Mouse (Mus musculus): ENCODE measurements around the gene Adgrl1. TPM values are rescaled to one million over a fixed set of nuclear protein-coding genes. Genes with fewer than 3 reads are reported as not detected.

Adgrl1 gene
- polyA plus RNA-seq, 1 experiment from 2014 or later: 12.0 TPM

- DNase-seq (ENCODE audit: low spot score): no peak
- WGBS: 2% methylated on average over 5 of the region's 5 CpGs
- peaks cover 49% of the 10 kb centered on the region for H3K27me3 ChIP-seq (ENCODE audit: insufficient read depth, poor library complexity, severe bottlenecking)
- peaks cover 15% of the 10 kb centered on the region for H3K4me1 ChIP-seq
- no peaks in the 10 kb centered on the region for H3K9me3 ChIP-seq
- H3K4me3 ChIP-seq: no peak overlapping the region
- no peaks in the 10 kb centered on the region for H3K36me3 ChIP-seq
- H3K27ac ChIP-seq: no peak overlapping the region
Observed at GRCm38 (mm10) chr8:83893915-83894314, 6.0 kb upstream of the Adgrl1 start.

GRCm38 (mm10) chr8:83895894-83896293, 4.0 kb upstream of the Adgrl1 start:
- H3K36me3 ChIP-seq: no peaks in the 10 kb centered on the region
- no peaks in the 10 kb centered on the region for H3K9me3 ChIP-seq
- peaks cover 15% of the 10 kb centered on the region for H3K4me1 ChIP-seq
- peaks cover 49% of the 10 kb centered on the region for H3K27me3 ChIP-seq (ENCODE audit: insufficient read depth, poor library complexity, severe bottlenecking)
- no peak overlapping the region for H3K27ac ChIP-seq
- no peak overlapping the region for H3K4me3 ChIP-seq
- no peak for DNase-seq (ENCODE audit: low spot score)
- WGBS: 2% methylated on average over 5 of the region's 5 CpGs

DNA sequence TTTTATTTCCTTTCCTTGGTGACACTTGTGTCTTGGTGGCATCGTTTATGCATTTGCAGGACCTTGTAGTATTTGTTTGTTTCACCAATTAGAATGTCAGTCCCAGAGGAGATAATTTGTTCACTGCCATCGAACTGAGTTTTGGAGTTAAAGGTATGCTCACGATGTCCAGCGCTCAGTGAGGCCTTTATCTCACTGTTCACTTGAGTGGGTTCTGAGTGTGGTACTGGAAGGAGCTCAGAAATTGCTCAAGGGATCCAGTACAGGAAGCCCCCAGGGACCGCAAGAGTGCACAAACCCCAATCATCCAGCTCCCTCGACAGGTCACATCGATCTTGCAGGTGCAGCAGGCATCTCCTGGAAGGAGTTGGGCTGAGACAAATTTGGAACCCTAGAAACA, 3.4 kb upstream of the Adgrl1 start:
- Histone ChIP-seq H3K4me1 (peaks cover 21% of the 10 kb centered on the region), H3K27ac (no peak overlapping the region), H3K9me3 (no peaks in the 10 kb centered on the region), H3K36me3 (no peaks in the 10 kb centered on the region), H3K27me3 (ENCODE audit: insufficient read depth, poor library complexity, severe bottlenecking) (peaks cover 49% of the 10 kb centered on the region), H3K4me3 (no peak overlapping the region)
- DNase-seq (ENCODE audit: low spot score): no peak
- WGBS: 72% methylated on average over 7 of the region's 7 CpGs

- H3K27me3 ChIP-seq (ENCODE audit: insufficient read depth, poor library complexity, severe bottlenecking): peaks cover 49% of the 10 kb centered on the region; the same call in 1 of the 2 replicates
- H3K9me3 ChIP-seq: no peaks in the 10 kb centered on the region
- H3K27ac ChIP-seq: 0 out of 2 replicates have a peak overlapping the region, but pooled peaks have one; percentile 6
- no peaks in the 10 kb centered on the region for H3K36me3 ChIP-seq
- 3% methylated on average over 26 of the region's 26 CpGs for WGBS
- peak overlapping the region; percentile 48 for H3K4me3 ChIP-seq
- DNase-seq (ENCODE audit: low spot score): no peak
- peaks cover 28% of the 10 kb centered on the region for H3K4me1 ChIP-seq
Observed at GRCm38 (mm10) chr8:83897211-83897610, 2.7 kb upstream of the Adgrl1 start.

DNA sequence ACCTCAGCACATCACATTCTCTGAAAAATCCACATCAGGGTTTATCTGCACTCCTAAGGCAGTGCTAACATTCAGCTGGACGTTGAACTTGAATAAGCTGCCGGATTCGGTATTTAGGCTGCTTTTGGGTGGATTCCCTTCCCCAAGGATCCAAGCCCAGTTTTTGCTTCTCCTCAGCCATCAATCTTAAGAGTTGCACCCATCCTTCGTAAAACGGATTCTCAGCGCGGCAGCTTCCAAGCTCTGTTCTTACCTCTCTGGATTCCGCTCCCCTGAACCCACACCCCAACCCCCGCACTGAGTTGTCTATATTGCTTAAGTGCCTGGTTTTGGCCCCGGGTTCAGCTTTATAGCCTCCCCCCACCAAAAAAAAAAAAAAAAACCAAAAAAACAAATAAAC, 1.4 kb upstream of the Adgrl1 start:
- no peaks in the 10 kb centered on the region for H3K9me3 ChIP-seq
- DNase-seq (ENCODE audit: low spot score): no peak
- H3K27ac ChIP-seq: peak overlapping the region; percentile 93; the same call in 1 of the 2 replicates
- no peaks in the 10 kb centered on the region for H3K36me3 ChIP-seq
- H3K4me3 ChIP-seq: peak overlapping the region; percentile 90
- peaks cover 41% of the 10 kb centered on the region for H3K4me1 ChIP-seq
- WGBS: 11% methylated on average over 10 of the region's 10 CpGs
- H3K27me3 ChIP-seq (ENCODE audit: insufficient read depth, poor library complexity, severe bottlenecking): peaks cover 38% of the 10 kb centered on the region; the same call in 1 of the 2 replicates

GRCm38 (mm10) chr8:83898985-83899362, 931 bp upstream of the Adgrl1 start:
- peaks cover 46% of the 10 kb centered on the region for H3K4me1 ChIP-seq
- H3K27me3 ChIP-seq (ENCODE audit: insufficient read depth, poor library complexity, severe bottlenecking): peaks cover 32% of the 10 kb centered on the region; the same call in 1 of the 2 replicates
- WGBS: 1% methylated on average over 13 of the region's 13 CpGs
- H3K4me3 ChIP-seq: peak overlapping the region; percentile 90
- H3K36me3 ChIP-seq: no peaks in the 10 kb centered on the region
- peak overlapping the region; percentile 93; the same call in 1 of the 2 replicates for H3K27ac ChIP-seq
- DNase-seq (ENCODE audit: low spot score): peak; percentile 85
- no peaks in the 10 kb centered on the region for H3K9me3 ChIP-seq

GRCm38 (mm10) chr8:83900266-83900956, 506 bp downstream of the Adgrl1 start:
- 3% methylated on average over 90 of the region's 100 CpGs for WGBS

DNA sequence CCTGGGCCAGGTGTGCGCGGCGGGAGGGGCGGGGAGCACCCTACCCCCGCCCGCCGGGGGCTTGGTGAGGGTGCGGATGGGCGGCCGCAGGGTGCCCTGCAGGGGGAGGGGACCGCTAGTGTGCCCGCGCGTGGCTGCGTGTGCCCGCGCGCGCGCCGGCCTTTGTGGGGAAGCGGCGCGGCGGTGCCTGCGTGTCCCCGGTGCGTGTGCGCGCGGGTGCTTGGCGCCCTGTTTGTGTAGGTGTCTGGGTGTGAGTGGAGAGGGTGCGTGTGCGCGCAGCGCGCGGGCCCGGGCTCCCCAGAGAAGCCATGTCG, 1.0 kb downstream of the Adgrl1 start:
- H3K4me1 ChIP-seq: peaks cover 63% of the 10 kb centered on the region
- no peaks in the 10 kb centered on the region for H3K9me3 ChIP-seq
- H3K4me3 ChIP-seq: peak overlapping the region; percentile 90
- peaks cover 14% of the 10 kb centered on the region; the same call in 1 of the 2 replicates for H3K27me3 ChIP-seq (ENCODE audit: insufficient read depth, poor library complexity, severe bottlenecking)
- peaks cover 7% of the 10 kb centered on the region; the same call in 1 of the 2 replicates for H3K36me3 ChIP-seq
- H3K27ac ChIP-seq: peak overlapping the region; percentile 93
- DNase-seq (ENCODE audit: low spot score): no peak
- WGBS: under 1% methylated on average over 40 of the region's 40 CpGs

More at GRCm38 (mm10) chr8:83900266-83900956, 506 bp downstream of the Adgrl1 start:
- peaks cover 18% of the 10 kb centered on the region; the same call in 1 of the 2 replicates for H3K27me3 ChIP-seq (ENCODE audit: insufficient read depth, poor library complexity, severe bottlenecking)
- H3K4me3 ChIP-seq: peak overlapping the region; percentile 90
- H3K4me1 ChIP-seq: peaks cover 60% of the 10 kb centered on the region
- peaks cover 3% of the 10 kb centered on the region; the same call in 1 of the 2 replicates for H3K36me3 ChIP-seq
- H3K27ac ChIP-seq: peak overlapping the region; percentile 93
- no peak for DNase-seq (ENCODE audit: low spot score)
- no peaks in the 10 kb centered on the region for H3K9me3 ChIP-seq

GRCm38 (mm10) chr8:83901566-83902485, 1.9 kb downstream of the Adgrl1 start:
- Histone ChIP-seq H3K27me3 (ENCODE audit: insufficient read depth, poor library complexity, severe bottlenecking) (peaks cover 6% of the 10 kb centered on the region; the same call in 1 of the 2 replicates), H3K27ac (no peak overlapping the region; the same call in 1 of the 2 replicates), H3K36me3 (peaks cover 7% of the 10 kb centered on the region; the same call in 1 of the 2 replicates), H3K9me3 (no peaks in the 10 kb centered on the region), H3K4me3 (peak overlapping the region; percentile 90), H3K4me1 (peaks cover 67% of the 10 kb centered on the region)
- 9% methylated on average over 13 of the region's 14 CpGs for WGBS
- DNase-seq (ENCODE audit: low spot score): no peak

- H3K4me1 ChIP-seq: peaks cover 71% of the 10 kb centered on the region
- no peaks in the 10 kb centered on the region for H3K9me3 ChIP-seq
- peak overlapping the region; percentile 43 for H3K4me3 ChIP-seq
- WGBS: 10% methylated on average over 13 of the region's 13 CpGs
- no peak for DNase-seq (ENCODE audit: low spot score)
- H3K27me3 ChIP-seq (ENCODE audit: insufficient read depth, poor library complexity, severe bottlenecking): no peaks in the 10 kb centered on the region
- peak overlapping the region; percentile 59 for H3K27ac ChIP-seq
- H3K36me3 ChIP-seq: peaks cover 7% of the 10 kb centered on the region; the same call in 1 of the 2 replicates
Observed at GRCm38 (mm10) chr8:83902961-83903666, 3.2 kb downstream of the Adgrl1 start.

- H3K27ac ChIP-seq: no peak overlapping the region
- no peak overlapping the region for H3K4me3 ChIP-seq
- no peaks in the 10 kb centered on the region for H3K27me3 ChIP-seq (ENCODE audit: insufficient read depth, poor library complexity, severe bottlenecking)
- WGBS: 73% methylated on average over 6 of the region's 6 CpGs
- H3K4me1 ChIP-seq: peaks cover 86% of the 10 kb centered on the region
- peaks cover 10% of the 10 kb centered on the region for H3K36me3 ChIP-seq
- no peak for DNase-seq (ENCODE audit: low spot score)
- no peaks in the 10 kb centered on the region for H3K9me3 ChIP-seq
Observed at GRCm38 (mm10) chr8:83908583-83908982, 8.7 kb downstream of the Adgrl1 start.

DNA sequence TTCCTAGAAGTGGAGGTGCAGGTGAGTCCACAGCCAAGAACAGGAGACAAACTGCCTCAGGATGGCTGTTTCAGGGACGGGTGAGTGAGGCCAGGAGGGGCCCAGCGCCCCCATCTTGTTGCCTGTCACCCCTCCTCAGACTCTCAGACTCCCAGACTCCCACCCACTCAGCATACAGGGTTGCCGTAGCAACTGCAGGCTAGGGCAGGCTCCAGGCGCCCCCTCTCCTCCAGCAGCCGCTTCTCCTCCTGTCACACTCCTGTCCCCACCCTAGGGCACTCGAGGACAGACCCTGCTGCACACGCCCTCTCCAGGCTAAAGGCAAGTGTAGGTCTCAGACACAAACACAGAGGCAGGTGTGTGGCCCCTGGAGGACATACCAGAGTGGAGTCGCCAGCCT, 9.4 kb downstream of the Adgrl1 start:
- WGBS: 45% methylated on average over 8 of the region's 8 CpGs
- no peaks in the 10 kb centered on the region for H3K9me3 ChIP-seq
- peaks cover 86% of the 10 kb centered on the region for H3K4me1 ChIP-seq
- DNase-seq (ENCODE audit: low spot score): no peak
- peak overlapping the region; percentile 5; the same call in 1 of the 2 replicates for H3K27ac ChIP-seq
- H3K36me3 ChIP-seq: peaks cover 10% of the 10 kb centered on the region
- no peaks in the 10 kb centered on the region for H3K27me3 ChIP-seq (ENCODE audit: insufficient read depth, poor library complexity, severe bottlenecking)
- no peak overlapping the region for H3K4me3 ChIP-seq
